Mouse (Mus musculus) lung, embryonic 15.5 days (tissue): ENCODE data around the gene Slc16a13. TPM values are rescaled to one million over a fixed set of nuclear protein-coding genes. Genes with fewer than 3 reads are reported as not detected.
"Not testable (repeated sequence)": the region's sequence is repeated elsewhere in the genome, so short reads cannot be mapped to it uniquely, and the experiment has no call there.

ENCODE experiments used
- ATAC-seq: fragments of 200-750 bp; cut with Nextera tagmentation; 2 replicates; pipeline ENCODE4 v1.8.0; 2017; ENCODE audit warnings: moderate number of reproducible peaks, borderline replicate concordance; ENCODE audit not compliant: low FRiP score, low TSS enrichment; ENCODE audit errors: extremely low read depth
- H3K27ac ChIP-seq: fragments of 300-500 bp; sonication (generic); 2 replicates; pipeline ENCODE4 v1.5.1; 2015; ENCODE audit warnings: moderate library complexity, mild to moderate bottlenecking, inconsistent platforms
- H3K27me3 ChIP-seq: fragments of 300-500 bp; sonication (generic); 2 replicates; pipeline ENCODE4 v1.6.1; 2015; ENCODE audit warnings: inconsistent platforms
- H3K36me3 ChIP-seq: fragments of 300-500 bp; sonication (generic); 2 replicates; pipeline ENCODE4 v1.6.1; 2015; ENCODE audit warnings: inconsistent platforms
- H3K4me1 ChIP-seq: fragments of 300-500 bp; sonication (generic); 2 replicates; pipeline ENCODE4 v1.6.1; 2015; ENCODE audit warnings: inconsistent platforms
- H3K4me2 ChIP-seq: fragments of 300-500 bp; sonication (generic); 2 replicates; pipeline ENCODE4 v1.6.1; 2015; ENCODE audit warnings: inconsistent platforms, mild to moderate bottlenecking, moderate library complexity
- H3K4me3 ChIP-seq: fragments of 300-500 bp; sonication (generic); 2 replicates; pipeline ENCODE4 v1.5.1; 2015; ENCODE audit warnings: mild to moderate bottlenecking, inconsistent platforms
- H3K9ac ChIP-seq: fragments of 300-500 bp; sonication (generic); 2 replicates; pipeline ENCODE4 v1.6.1; 2015; ENCODE audit warnings: inconsistent platforms
- H3K9me3 ChIP-seq: fragments of 300-500 bp; sonication (generic); 2 replicates; pipeline ENCODE4 v1.6.1; 2016; ENCODE audit warnings: inconsistent platforms
- WGBS: fragments of 180-500 bp; shearing (Covaris S2); methylation state at CpG from one replicate; pipeline ENCODE4 v1.1.7; 2015; 5-methylcytosine and 5-hydroxymethylcytosine counted together
- polyA plus RNA-seq: library from polyadenylated mRNA; unstranded; fragments of >200 nt; fragmentation: Nextera tagmentation; extraction: Ambion mirVana; gene quantifications from 2 replicates; pipeline ENCODE4 v1.2.1, GENCODE M21; 2015

Slc16a13 gene
- polyA plus RNA-seq, 1 experiment from 2014 or later: 6.0 TPM

GRCm38 (mm10) chr11:70180496-70180895 lies 40.4 kb downstream of the Slc16a13 start:
- Histone ChIP-seq H3K9me3 (no peaks in the 10 kb centered on the region), H3K4me1 (no peaks in the 10 kb centered on the region), H3K9ac (no peak overlapping the region), H3K27ac (no peak overlapping the region), H3K4me3 (no peak overlapping the region), H3K36me3 (no peaks in the 10 kb centered on the region), H3K27me3 (peaks cover 5% of the 10 kb centered on the region; the same call in 1 of the 2 replicates), H3K4me2 (no peak overlapping the region)
- no peak for ATAC-seq
- WGBS: 90% methylated on average over 4 of the region's 4 CpGs

- H3K9me3 ChIP-seq: no peaks in the 10 kb centered on the region
- ATAC-seq: no peak
- no peaks in the 10 kb centered on the region for H3K36me3 ChIP-seq
- peaks cover 5% of the 10 kb centered on the region; the same call in 1 of the 2 replicates for H3K27me3 ChIP-seq
- no peak overlapping the region for H3K4me3 ChIP-seq
- no peak overlapping the region for H3K27ac ChIP-seq
- H3K4me2 ChIP-seq: no peak overlapping the region
- 31% methylated on average over 14 of the region's 14 CpGs for WGBS
- H3K4me1 ChIP-seq: no peaks in the 10 kb centered on the region
- H3K9ac ChIP-seq: no peak overlapping the region
These were observed 41.5 kb downstream of the Slc16a13 start for GRCm38 (mm10) chr11:70179401-70179800.

- WGBS: 67% methylated on average over 11 of the region's 11 CpGs
- Histone ChIP-seq H3K27ac (no peak overlapping the region), H3K27me3 (peaks cover 5% of the 10 kb centered on the region; the same call in 1 of the 2 replicates), H3K4me3 (no peak overlapping the region), H3K4me2 (no peak overlapping the region), H3K9me3 (no peaks in the 10 kb centered on the region), H3K9ac (no peak overlapping the region), H3K36me3 (no peaks in the 10 kb centered on the region), H3K4me1 (no peaks in the 10 kb centered on the region)
- ATAC-seq: no peak
These were observed 42.1 kb downstream of the Slc16a13 start for GRCm38 (mm10) chr11:70178756-70179155.

- no peak for ATAC-seq
- Histone ChIP-seq H3K9ac (no peak overlapping the region), H3K4me2 (no peak overlapping the region), H3K4me1 (no peaks in the 10 kb centered on the region), H3K27ac (no peak overlapping the region), H3K4me3 (no peak overlapping the region), H3K36me3 (no peaks in the 10 kb centered on the region), H3K27me3 (peaks cover 5% of the 10 kb centered on the region; the same call in 1 of the 2 replicates), H3K9me3 (no peaks in the 10 kb centered on the region)
- WGBS: 76% methylated on average over 11 of the region's 11 CpGs
These were observed 42.6 kb downstream of the Slc16a13 start for GRCm38 (mm10) chr11:70178311-70178710.

GRCm38 (mm10) chr11:70177647-70178046 lies 43.2 kb downstream of the Slc16a13 start:
- WGBS: 67% methylated on average over 8 of the region's 8 CpGs

GRCm38 (mm10) chr11:70174491-70174890 lies 46.4 kb downstream of the Slc16a13 start:
- no peak overlapping the region for H3K4me2 ChIP-seq
- no peak overlapping the region for H3K27ac ChIP-seq
- ATAC-seq: no peak
- no peaks in the 10 kb centered on the region for H3K4me1 ChIP-seq
- H3K9me3 ChIP-seq: no peaks in the 10 kb centered on the region
- no peak overlapping the region for H3K9ac ChIP-seq
- H3K36me3 ChIP-seq: no peaks in the 10 kb centered on the region
- WGBS: 66% methylated on average over 4 of the region's 4 CpGs
- H3K4me3 ChIP-seq: no peak overlapping the region
- peaks cover 5% of the 10 kb centered on the region; the same call in 1 of the 2 replicates for H3K27me3 ChIP-seq

More at GRCm38 (mm10) chr11:70177647-70178046, 43.2 kb downstream of the Slc16a13 start:
- Histone ChIP-seq H3K36me3 (no peaks in the 10 kb centered on the region), H3K27ac (no peak overlapping the region), H3K4me2 (no peak overlapping the region), H3K4me1 (no peaks in the 10 kb centered on the region), H3K9me3 (no peaks in the 10 kb centered on the region), H3K9ac (no peak overlapping the region), H3K27me3 (peaks cover 5% of the 10 kb centered on the region; the same call in 1 of the 2 replicates), H3K4me3 (no peak overlapping the region)
- ATAC-seq: no peak

- Histone ChIP-seq H3K36me3 (no peaks in the 10 kb centered on the region), H3K27me3 (no peaks in the 10 kb centered on the region), H3K4me2 (no peak overlapping the region), H3K9ac (no peak overlapping the region), H3K27ac (no peak overlapping the region), H3K4me1 (no peaks in the 10 kb centered on the region), H3K9me3 (no peaks in the 10 kb centered on the region), H3K4me3 (no peak overlapping the region)
- ATAC-seq: no peak
- 43% methylated on average over 5 of the region's 5 CpGs for WGBS
These were observed 48.6 kb downstream of the Slc16a13 start for GRCm38 (mm10) chr11:70172298-70172697.

- Histone ChIP-seq H3K9ac (no peak overlapping the region), H3K4me1 (no peaks in the 10 kb centered on the region), H3K27ac (no peak overlapping the region), H3K36me3 (no peaks in the 10 kb centered on the region), H3K9me3 (no peaks in the 10 kb centered on the region), H3K4me3 (no peak overlapping the region), H3K4me2 (no peak overlapping the region), H3K27me3 (no peaks in the 10 kb centered on the region)
- WGBS: 34% methylated on average over 3 of the region's 3 CpGs
- no peak for ATAC-seq
These were observed 49.0 kb downstream of the Slc16a13 start for GRCm38 (mm10) chr11:70171847-70172246.

GRCm38 (mm10) chr11:70171181-70171580 lies 49.7 kb downstream of the Slc16a13 start:
- H3K4me2 ChIP-seq: no peak overlapping the region
- H3K9ac ChIP-seq: no peak overlapping the region
- 66% methylated on average over 7 of the region's 7 CpGs for WGBS
- H3K27me3 ChIP-seq: no peaks in the 10 kb centered on the region
- no peaks in the 10 kb centered on the region for H3K4me1 ChIP-seq
- no peaks in the 10 kb centered on the region for H3K36me3 ChIP-seq
- no peak for ATAC-seq
- no peaks in the 10 kb centered on the region for H3K9me3 ChIP-seq
- no peak overlapping the region for H3K27ac ChIP-seq
- H3K4me3 ChIP-seq: no peak overlapping the region

- no peak overlapping the region for H3K27ac ChIP-seq
- no peak overlapping the region for H3K9ac ChIP-seq
- ATAC-seq: no peak
- H3K4me3 ChIP-seq: no peak overlapping the region
- H3K4me1 ChIP-seq: no peaks in the 10 kb centered on the region
- no peaks in the 10 kb centered on the region for H3K27me3 ChIP-seq
- H3K36me3 ChIP-seq: no peaks in the 10 kb centered on the region
- H3K9me3 ChIP-seq: no peaks in the 10 kb centered on the region
- WGBS: 69% methylated on average over 7 of the region's 7 CpGs
- no peak overlapping the region for H3K4me2 ChIP-seq
These were observed 50.6 kb downstream of the Slc16a13 start for GRCm38 (mm10) chr11:70170291-70170690.

GRCm38 (mm10) chr11:70169471-70169870 lies 51.4 kb downstream of the Slc16a13 start:
- WGBS: 75% methylated on average over 7 of the region's 7 CpGs
- not testable (repeated sequence) for H3K27ac ChIP-seq, H3K4me3 ChIP-seq, H3K36me3 ChIP-seq, H3K4me2 ChIP-seq, H3K27me3 ChIP-seq, H3K4me1 ChIP-seq, H3K9me3 ChIP-seq, ATAC-seq, H3K9ac ChIP-seq

- no peak overlapping the region for H3K4me3 ChIP-seq
- 45% methylated on average over 7 of the region's 7 CpGs for WGBS
- H3K27ac ChIP-seq: no peak overlapping the region
- H3K27me3 ChIP-seq: no peaks in the 10 kb centered on the region
- no peaks in the 10 kb centered on the region for H3K36me3 ChIP-seq
- H3K9ac ChIP-seq: no peak overlapping the region
- H3K4me1 ChIP-seq: no peaks in the 10 kb centered on the region
- no peak for ATAC-seq
- H3K4me2 ChIP-seq: no peak overlapping the region
- no peaks in the 10 kb centered on the region for H3K9me3 ChIP-seq
These were observed 52.7 kb downstream of the Slc16a13 start for GRCm38 (mm10) chr11:70168136-70168535.
